Mouse (Mus musculus): Measurements from ENCODE around the gene Vcp. TPM values are rescaled to one million over a fixed set of nuclear protein-coding genes. Genes with fewer than 3 reads are reported as not detected.

Vcp gene
- total RNA-seq (2023) = 98.6 to 113 TPM (median 106 TPM) in 4 replicates

GRCm38 (mm10) chr4:43000141-43000986 is at the start of gene Vcp:
Gene Vcp, minus strand, starts transcription at chr4:43000507.

GRCm38 (mm10) chr4:43045659-43046302 is 45.5 kb upstream of the Vcp start, which contains the start of gene Fam214b:
Gene Fam214b, minus strand, starts transcription at chr4:43046220.

GRCm38 (mm10) chr4:43031237-43031995 is 31.1 kb upstream of the Vcp start, which contains the start of gene Stoml2:
Gene Stoml2, minus strand, starts transcription at chr4:43031710.

GRCm38 (mm10) chr4:43025084-43025960 is 25.0 kb upstream of the Vcp start, which contains the start of gene Pigo:
Gene Pigo, minus strand, starts transcription at chr4:43025819.

GRCm38 (mm10) chr4:43010161-43011038 is 10.1 kb upstream of the Vcp start, which contains the start of gene Fancg:
Gene Fancg, minus strand, starts transcription at chr4:43010506.

GRCm38 (mm10) chr4:42969304-42969703 is 31.0 kb downstream of the Vcp start, which contains the start of gene 1700022I11Rik:
Gene 1700022I11Rik, plus strand, starts transcription at chr4:42969604.

GRCm38 (mm10) chr4:42949676-42950051 is 50.6 kb downstream of the Vcp start, which contains the start of gene Dnajb5:
Gene Dnajb5, plus strand, starts transcription at chr4:42949814.

Other genes with a start within 250 kb of the Vcp start
- not detected in 4 replicates for gene Ccl19, start 243.9 kb downstream of the Vcp start, total RNA-seq (2023)
- not detected in 4 replicates for gene Ccl21a, start 226.5 kb downstream of the Vcp start, total RNA-seq (2023)
- not detected in 4 replicates for gene Fam205a1, start 146.6 kb downstream of the Vcp start, total RNA-seq (2023)
- not detected in 4 replicates for gene Gm12394, start 143.7 kb downstream of the Vcp start, total RNA-seq (2023)
- gene Fam205c, start 126.3 kb downstream of the Vcp start, total RNA-seq (2023) = not detected in 4 replicates
- not detected in 4 replicates for gene Phf24, start 83.8 kb downstream of the Vcp start, total RNA-seq (2023)
- gene Dnajb5, start 50.7 kb downstream of the Vcp start, total RNA-seq (2023) = 33.1 to 42.0 TPM (median 37.5 TPM) in 4 replicates
- gene 1700022I11Rik, start 30.9 kb downstream of the Vcp start, total RNA-seq (2023) = not detected in 4 replicates
- gene Fancg, start 10.0 kb upstream of the Vcp start, total RNA-seq (2023) = 27.6 to 34.9 TPM (median 32.9 TPM) in 4 replicates
- gene Pigo, start 25.3 kb upstream of the Vcp start, total RNA-seq (2023) = 33.1 to 43.8 TPM (median 42.4 TPM) in 4 replicates
- 59.6 to 79.8 TPM (median 72.1 TPM) in 4 replicates for gene Stoml2, start 31.2 kb upstream of the Vcp start, total RNA-seq (2023)
- 21.7 to 35.2 TPM (median 25.9 TPM) in 4 replicates for gene Fam214b, start 45.7 kb upstream of the Vcp start, total RNA-seq (2023)
- gene Unc13b, start 58.4 kb upstream of the Vcp start, total RNA-seq (2023) = 0.26 to 1.8 TPM (median 1.1 TPM) in 4 replicates